Mouse (Mus musculus): ENCODE measurements at regions not wholly inside any gene's neighbourhood (a gene's known extent, or its start where the extent isn't known, plus 50 kb on each side); places are given as distances from the start of the nearest gene placed in this dataset.

GRCm38 (mm10) chr13:111201532-111201931 is 53.3 kb upstream of the Actbl2 start:
- in situ Hi-C loops (cut with MboI; ENCODE audit: low pct_unique_long_range_greater_than_20kb) = no loop called here
- DNase-seq (ENCODE audit: low read depth, low spot score) (no peak), ATAC-seq (no peak)
- no peak for TF ChIP-seq CTCF (IDR thresholded peaks at IDR 0.05)
- POLR2A ChIA-PET = interaction anchor here (0.6 kb wide), 1 partner anchor 913 kb away, joined by 4 read pairs; no protein-coding TSS in a partner anchor
- H3K27me3 ChIP-seq = peaks cover 15% of the 10 kb centered on the region
- CTCF ChIA-PET = no interaction called here

DNA sequence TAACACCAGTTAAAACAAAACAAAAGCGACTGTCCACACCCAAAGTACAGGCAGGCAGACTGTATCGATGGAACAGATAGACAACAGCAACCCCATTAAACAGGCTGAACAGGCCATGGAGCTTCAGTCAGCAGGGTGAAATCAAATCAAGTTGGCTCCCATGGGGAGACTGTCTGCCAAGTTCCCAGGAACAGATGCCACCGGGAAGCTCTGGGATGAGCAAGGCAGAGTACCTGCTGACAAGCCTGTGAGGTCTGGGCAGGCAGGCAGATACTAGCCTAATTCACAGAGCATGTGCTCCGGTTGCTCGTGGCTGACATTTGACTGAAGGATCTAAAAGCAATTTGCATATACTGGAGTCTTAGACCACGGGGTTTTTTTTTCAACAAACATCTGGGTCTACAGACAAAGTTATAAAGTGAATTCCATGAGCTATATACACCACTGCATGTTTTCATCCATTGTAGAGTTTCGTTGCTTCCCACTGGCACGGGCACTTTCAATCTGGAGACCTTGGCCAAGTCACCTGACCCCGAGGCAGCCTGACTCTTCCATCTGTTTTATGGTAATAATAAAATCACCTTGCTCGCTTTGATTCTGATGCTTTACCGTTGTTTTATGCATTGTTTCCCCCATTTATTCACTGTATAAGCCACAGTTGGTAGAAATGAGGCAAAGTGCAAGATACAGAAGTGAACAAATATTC is 50.1 kb upstream of the Actbl2 start:
- ATAC-seq (no peak), DNase-seq (ENCODE audit: low read depth, low spot score) (no peak)
- peaks cover 16% of the 10 kb centered on the region for H3K27me3 ChIP-seq
- POLR2A ChIA-PET = no interaction called here
- TF ChIP-seq CTCF (IDR thresholded peaks at IDR 0.05) = no peak
- CTCF ChIA-PET = no interaction called here
- in situ Hi-C loops (cut with MboI; ENCODE audit: low pct_unique_long_range_greater_than_20kb) = no loop called here
